Mouse (Mus musculus) CH12.LX (cell line): ENCODE measurements around the gene Alkbh3. TPM values are rescaled to one million over a fixed set of nuclear protein-coding genes. Genes with fewer than 3 reads are reported as not detected.

ENCODE experiments used
- DNase-seq: peaks from one replicate; pipeline ENCODE4 v3.0.0-alpha.2; 2013; ENCODE audit errors: extremely low read depth
- H3K27ac ChIP-seq: 2 replicates; pipeline ENCODE4 v1.5.1; 2012; ENCODE audit warnings: low read depth, mild to moderate bottlenecking, control low read depth, moderate library complexity; ENCODE audit not compliant: insufficient read depth
- H3K27me3 ChIP-seq: replicated peaks from 2 replicates; pipeline ENCODE3; 2012; ENCODE audit warnings: inconsistent platforms
- H3K36me3 ChIP-seq, 2 experiments: replicated peaks in 1 of 2; 2 replicates each; pipeline versions ENCODE3 to v1.6.1; 2012; ENCODE audit warnings: inconsistent platforms in 1 of 2, low read length in 1 of 2, mild to moderate bottlenecking in 1 of 2, mixed read lengths in 1 of 2, moderate library complexity in 1 of 2; ENCODE audit not compliant: control insufficient read depth in 1 of 2, insufficient read depth in 1 of 2
- H3K4me1 ChIP-seq, 2 experiments: 2 replicates each; pipeline ENCODE4 v1.6.1; 2012; ENCODE audit warnings: inconsistent platforms in 1 of 2, moderate library complexity in 1 of 2; ENCODE audit not compliant: insufficient read depth in 2 of 2, control insufficient read depth in 1 of 2
- H3K4me2 ChIP-seq: 2 replicates; pipeline ENCODE4 v1.6.1; 2012; ENCODE audit warnings: low read depth, mild to moderate bottlenecking, control low read depth; ENCODE audit not compliant: poor library complexity, insufficient read depth, severe bottlenecking
- H3K4me3 ChIP-seq, 3 experiments: fragments of 150-350 bp in 1 of 3; sonication (generic) in 1 of 3; replicated peaks in 1 of 3; 2 replicates each; pipeline versions ENCODE3 to v1.5.1; 2011 to 2012; ENCODE audit warnings: low read depth in 2 of 3, low read length in 2 of 3, mild to moderate bottlenecking in 2 of 3, moderate library complexity in 2 of 3, control low read depth in 1 of 3, improper control_type of control experiment in 1 of 3, inconsistent platforms in 1 of 3, mixed read lengths in 1 of 3; ENCODE audit not compliant: poor library complexity in 1 of 3
- H3K79me2 ChIP-seq: replicated peaks from 2 replicates; pipeline ENCODE4 v1.6.1; 2012; ENCODE audit warnings: mild to moderate bottlenecking, moderate library complexity; ENCODE audit not compliant: control insufficient read depth, poor library complexity, insufficient read depth, severe bottlenecking; ENCODE audit errors: extremely low read depth
- H3K9ac ChIP-seq: 2 replicates; pipeline ENCODE4 v1.6.1; 2012; ENCODE audit warnings: low read depth, mild to moderate bottlenecking, control low read depth, moderate library complexity; ENCODE audit not compliant: insufficient read depth
- H3K9me3 ChIP-seq: replicated peaks from 2 replicates; pipeline ENCODE3; 2012; ENCODE audit warnings: low read length, inconsistent platforms, mixed read lengths
- BHLHE40 ChIP-seq: IDR thresholded peaks from 2 replicates; pipeline ENCODE4 v1.6.1; 2011; ENCODE audit warnings: mild to moderate bottlenecking, low read depth, low read length, improper control_type of control experiment
- CHD1 ChIP-seq: IDR thresholded peaks from 2 replicates; pipeline ENCODE4 v1.6.1; 2012; ENCODE audit warnings: low read depth, low read length, improper control_type of control experiment, inconsistent platforms
- E2F4 ChIP-seq: IDR thresholded peaks from 2 replicates; pipeline ENCODE4 v1.6.1; 2011; ENCODE audit warnings: low read depth, low read length, improper control_type of control experiment; ENCODE audit not compliant: insufficient replicate concordance
- ELF1 ChIP-seq: IDR thresholded peaks from 2 replicates; pipeline ENCODE4 v1.6.1; 2014; ENCODE audit warnings: low read depth, mild to moderate bottlenecking, inconsistent platforms, low read length, improper control_type of control experiment
- ETS1 ChIP-seq: conservative IDR thresholded peaks from 2 replicates; pipeline ENCODE4 v1.6.1; 2012; ENCODE audit warnings: low read depth, mild to moderate bottlenecking, inconsistent platforms, low read length, improper control_type of control experiment, moderate library complexity
- HCFC1 ChIP-seq: IDR thresholded peaks from 2 replicates; pipeline ENCODE4 v1.6.1; 2012; ENCODE audit warnings: low read depth, mild to moderate bottlenecking, inconsistent platforms, low read length, improper control_type of control experiment
- IRF4 ChIP-seq: IDR thresholded peaks from 2 replicates; pipeline ENCODE4 v1.6.1; 2014; ENCODE audit warnings: low read depth, mild to moderate bottlenecking, inconsistent platforms, low read length, improper control_type of control experiment
- MAFK ChIP-seq: IDR thresholded peaks from 2 replicates; pipeline ENCODE4 v1.6.1; 2011; ENCODE audit warnings: low read length, improper control_type of control experiment; ENCODE audit not compliant: insufficient replicate concordance
- MAX ChIP-seq: IDR thresholded peaks from 2 replicates; pipeline ENCODE4 v1.6.1; 2011; ENCODE audit warnings: low read length, improper control_type of control experiment
- POLR2AphosphoS2 ChIP-seq: IDR thresholded peaks from 2 replicates; pipeline ENCODE4 v1.6.1; 2011; ENCODE audit warnings: low read depth, low read length, improper control_type of control experiment
- SIN3A ChIP-seq: IDR thresholded peaks from 2 replicates; pipeline ENCODE4 v1.6.1; 2012; ENCODE audit warnings: low read length, improper control_type of control experiment, inconsistent platforms
- UBTF ChIP-seq: IDR thresholded peaks from 2 replicates; pipeline ENCODE4 v1.6.1; 2012; ENCODE audit warnings: low read depth, mild to moderate bottlenecking, inconsistent platforms, low read length, improper control_type of control experiment, moderate library complexity
- ZC3H11A ChIP-seq: IDR thresholded peaks from 2 replicates; pipeline ENCODE4 v1.6.1; 2012; ENCODE audit warnings: low read depth, mild to moderate bottlenecking, inconsistent platforms, low read length, improper control_type of control experiment
- ZMIZ1 ChIP-seq: IDR thresholded peaks from 2 replicates; pipeline ENCODE4 v1.6.1; 2012; ENCODE audit warnings: low read depth, mild to moderate bottlenecking, inconsistent platforms, low read length, improper control_type of control experiment
- dilution Hi-C: fragments of 300-500 bp; cut with MboI; formaldehyde crosslinking; loops from 2 replicates; pipeline ENCODE4 v1.14.3; 2020; ENCODE audit warnings: low sequenced_read_pairs; ENCODE audit not compliant: extremely low pct_unique_long_range_greater_than_20kb, extremely low pct_ligation_motif_present
- in situ Hi-C: fragments of 300-500 bp; cut with MboI; formaldehyde crosslinking; loops from 3 replicates; pipeline ENCODE4 v1.14.3; 2019; ENCODE audit warnings: low sequenced_read_pairs, low pct_ligation_motif_present, low pct_unique_long_range_greater_than_20kb, mixed read lengths
- polyA plus RNA-seq: library from polyadenylated mRNA; unstranded; fragments of >175 nt; gene quantifications from 2 replicates; pipeline ENCODE4 v1.2.1, GENCODE M21; 2012; ENCODE audit warnings: low read depth; ENCODE audit not compliant: insufficient read length
- total RNA-seq, 2 experiments: library from RNA; depleted of rRNA; stranded (reverse); fragments of 300-350 nt in 1 of 2; fragments of >200 nt in 1 of 2; gene quantifications; 2 replicates each; pipeline ENCODE4 v1.2.3; 2012 to 2014

Gene Alkbh3
- total and polyA plus RNA-seq, 3 experiments, result 53.3 to 69.5 (median 57.9) TPM

- dilution Hi-C loops, result no loop called here
- Histone ChIP-seq H3K9ac (no peak overlapping the region), H3K4me3 (peak overlapping the region in 2 of 3 experiments; percentile 16 to 35)
Measured at GRCm38 (mm10) chr2:93975526-93976435, 34.8 kb downstream of the Alkbh3 start.

GRCm38 (mm10) chr2:93975041-93975440 is 35.6 kb downstream of the Alkbh3 start:
- in situ Hi-C loops, result no loop called here
- no peak for TF ChIP-seq MAX
- H3K27ac ChIP-seq, result no peak overlapping the region

More at GRCm38 (mm10) chr2:93975526-93976435, 34.8 kb downstream of the Alkbh3 start:
- Histone ChIP-seq H3K27ac (no peak overlapping the region), H3K27me3 (no peaks in the 10 kb centered on the region)
- TF ChIP-seq UBTF, result no peak
- no peak for TF ChIP-seq ZMIZ1
- TF ChIP-seq IRF4, result no peak
- no peak for TF ChIP-seq MAFK
- TF ChIP-seq POLR2AphosphoS2, result no peak
- TF ChIP-seq CHD1, result no peak
- no peak for TF ChIP-seq SIN3A
- no peak for TF ChIP-seq ZC3H11A
- no peak for TF ChIP-seq ETS1
- no peak for TF ChIP-seq ELF1
- TF ChIP-seq HCFC1, result no peak
- TF ChIP-seq E2F4, result no peak
- no peak for TF ChIP-seq BHLHE40
- TF ChIP-seq, all 38 proteins: peak for 0
- in situ Hi-C loops, result no loop called here
- DNase-seq, result no peak
- 0 out of 2 replicates have a peak overlapping the region, but pooled peaks have one; percentile 19 for H3K4me2 ChIP-seq
- peaks cover 13 to 26% of the 10 kb centered on the region in 2 experiments for H3K4me1 ChIP-seq
- no peaks in the 10 kb centered on the region for H3K79me2 ChIP-seq
- peaks cover 3 to 30% of the 10 kb centered on the region in 2 experiments for H3K36me3 ChIP-seq
- no peaks in the 10 kb centered on the region for H3K9me3 ChIP-seq

More at GRCm38 (mm10) chr2:93975041-93975440, 35.6 kb downstream of the Alkbh3 start:
- dilution Hi-C loops, result no loop called here
- Histone ChIP-seq H3K4me1 (peaks cover 13 to 26% of the 10 kb centered on the region in 2 experiments), H3K79me2 (no peaks in the 10 kb centered on the region), H3K4me3 (no peak overlapping the region), H3K36me3 (peaks cover 0 to 22% of the 10 kb centered on the region in 2 experiments), H3K27me3 (no peaks in the 10 kb centered on the region), H3K4me2 (no peak overlapping the region), H3K9me3 (no peaks in the 10 kb centered on the region), H3K9ac (no peak overlapping the region)
- DNase-seq, result no peak
